Mouse (Mus musculus): Measurements from ENCODE around the gene Col18a1.

Gene Col18a1

GRCm38 (mm10) chr10:77104327-77104726 is 62.0 kb downstream of the Col18a1 start:
- DNase-seq, result no peak

DNA sequence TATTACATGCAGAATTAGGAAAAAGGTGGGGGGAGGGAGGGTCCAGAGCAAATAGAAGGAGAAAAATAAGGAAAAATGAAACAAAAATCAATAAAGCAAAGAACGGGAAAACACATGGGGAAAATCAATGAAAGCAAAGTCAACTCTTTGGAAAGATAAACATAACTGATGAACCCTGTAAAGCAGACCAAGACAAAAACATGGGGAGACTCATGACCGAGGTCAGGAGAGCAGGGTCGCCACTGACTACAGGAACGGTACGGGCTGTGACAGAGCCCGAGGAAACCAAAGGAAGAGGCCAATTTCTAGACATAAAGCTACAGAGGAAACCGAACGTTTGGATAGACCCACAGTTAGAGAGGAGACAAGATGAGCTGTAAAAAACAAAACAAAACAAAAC is 62.7 kb downstream of the Col18a1 start:
- DNase-seq, result no peak

- DNase-seq, result no peak
Measured at GRCm38 (mm10) chr10:77099777-77100176, 66.6 kb downstream of the Col18a1 start.

DNA sequence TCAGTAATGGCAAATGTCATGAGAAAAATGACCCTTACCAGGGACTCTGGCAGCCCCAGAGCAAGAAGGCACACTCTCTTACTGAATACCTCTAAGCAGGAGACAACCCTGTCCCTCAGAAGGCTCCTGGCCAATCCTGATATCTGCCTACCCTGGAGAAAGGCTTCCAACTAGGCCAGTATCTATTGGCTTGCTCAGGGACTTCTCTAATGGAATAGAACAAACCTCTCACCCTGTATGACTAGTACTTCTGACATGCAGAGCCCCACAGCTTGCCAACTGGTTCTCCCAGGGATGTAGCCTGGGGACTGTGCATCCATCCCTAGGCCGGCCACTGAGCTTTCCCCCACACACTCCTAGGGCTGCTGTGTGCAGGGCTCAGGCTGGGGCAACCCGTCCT is 67.7 kb downstream of the Col18a1 start:
- no peak for DNase-seq

DNA sequence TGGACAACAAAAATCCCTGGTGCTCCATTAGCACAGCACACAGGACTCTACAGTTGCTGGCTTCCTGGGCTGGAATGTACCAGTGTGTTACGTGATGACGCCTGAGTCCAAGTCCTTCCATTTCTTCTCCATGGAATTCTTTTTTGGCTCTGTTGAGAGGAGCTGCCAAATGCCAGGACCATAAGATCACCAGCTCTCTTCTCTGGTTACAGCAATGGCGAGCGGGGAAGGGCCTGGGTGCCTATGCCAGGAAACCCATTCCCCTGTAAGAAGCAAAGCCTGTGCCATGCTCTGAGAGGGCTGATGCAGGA is 68.5 kb downstream of the Col18a1 start:
- DNase-seq, result no peak

GRCm38 (mm10) chr10:77097006-77097889 is 69.1 kb downstream of the Col18a1 start:
- no peak for DNase-seq

GRCm38 (mm10) chr10:77095666-77096065 is 70.7 kb downstream of the Col18a1 start:
- no peak for DNase-seq

- DNase-seq, result no peak
Measured at GRCm38 (mm10) chr10:77093817-77094216, 72.5 kb downstream of the Col18a1 start.

- no peak for DNase-seq
Measured at GRCm38 (mm10) chr10:77091538-77092097, 74.7 kb downstream of the Col18a1 start.

GRCm38 (mm10) chr10:77090063-77090462 is 76.3 kb downstream of the Col18a1 start:
- no peak for DNase-seq

DNA sequence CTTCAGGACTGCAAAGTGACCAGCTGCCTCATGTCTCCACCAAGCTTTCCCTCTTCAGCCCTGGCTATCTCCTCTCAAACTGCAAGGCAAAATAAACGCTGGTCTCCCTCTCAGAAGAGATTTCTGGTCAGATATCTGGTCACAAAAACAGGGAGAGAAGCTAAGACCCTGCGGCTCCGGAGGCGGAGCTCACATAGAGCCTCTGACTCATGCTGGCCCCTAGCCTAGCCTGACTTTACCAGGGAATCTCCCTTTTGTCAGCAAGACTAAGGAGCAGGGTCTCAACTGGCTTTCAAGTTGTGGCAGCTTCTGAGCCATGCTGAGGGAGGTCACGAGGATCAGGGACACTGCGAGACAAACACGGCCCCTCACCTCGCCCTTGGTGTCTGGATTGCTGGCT is 77.0 kb downstream of the Col18a1 start:
- peak; percentile 60 to 72 for DNase-seq

DNA sequence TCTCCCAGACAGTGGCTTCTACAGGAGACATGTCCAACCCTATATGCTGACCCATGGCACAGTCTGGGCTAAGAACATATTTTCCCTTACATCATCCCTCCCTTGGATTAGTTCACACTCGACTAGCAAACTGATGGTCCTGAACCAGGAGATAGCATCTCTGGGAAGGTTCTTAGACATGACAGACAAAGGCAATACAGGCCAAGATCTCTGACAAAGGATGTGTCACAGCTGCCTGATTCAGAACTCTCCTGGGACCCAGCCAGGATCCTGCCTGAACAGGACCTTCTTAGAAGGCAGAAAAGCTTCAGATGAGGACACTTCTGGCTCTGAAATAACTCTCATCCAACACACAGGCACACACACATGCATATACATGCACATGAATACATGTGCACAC is 81.8 kb downstream of the Col18a1 start:
- DNase-seq, result no peak

GRCm38 (mm10) chr10:77082921-77083320 is 83.4 kb downstream of the Col18a1 start:
- no peak for DNase-seq

GRCm38 (mm10) chr10:77082453-77082852 is 83.9 kb downstream of the Col18a1 start:
- peak; percentile 85 to 88 for DNase-seq

- peak; percentile 69 to 83 for DNase-seq
Measured at GRCm38 (mm10) chr10:77078961-77079360, 87.4 kb downstream of the Col18a1 start.

- DNase-seq, result peak; percentile 24 to 39
Measured at GRCm38 (mm10) chr10:77078456-77078855, 87.9 kb downstream of the Col18a1 start.

DNA sequence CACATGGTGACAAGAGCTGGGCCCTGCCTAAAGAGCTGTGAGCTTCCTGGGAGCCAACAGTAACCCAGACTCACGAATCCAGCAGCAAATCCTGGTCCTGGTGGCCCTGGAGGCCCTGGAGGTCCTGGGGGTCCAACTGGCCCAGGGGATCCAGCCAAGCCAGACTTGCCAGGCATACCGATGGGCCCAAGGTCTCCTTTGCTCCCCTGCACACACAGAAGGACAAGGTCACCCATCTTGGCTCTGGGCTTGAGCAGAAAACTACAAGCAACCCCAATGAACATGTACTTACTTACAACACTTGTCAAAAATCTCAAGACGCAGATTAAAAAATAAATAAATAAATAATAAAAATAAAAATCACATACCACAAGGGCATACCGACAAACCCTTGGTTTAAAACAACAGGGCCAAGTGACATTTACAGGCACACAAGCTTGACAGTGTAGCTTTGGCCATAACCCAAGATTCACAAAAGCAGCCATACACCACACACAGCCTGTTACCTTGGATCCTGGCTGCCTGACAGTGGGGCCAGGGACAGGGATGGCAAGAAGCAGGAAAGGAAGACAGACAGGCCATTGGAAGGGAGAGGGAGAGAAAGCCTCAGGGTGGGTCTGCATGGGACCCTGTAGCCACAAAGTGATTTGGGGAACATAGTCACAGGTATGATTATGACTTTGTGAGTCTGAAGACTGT is 91.9 kb downstream of the Col18a1 start:
- no peak for DNase-seq

GRCm38 (mm10) chr10:77070072-77070471 is 96.3 kb downstream of the Col18a1 start:
- peak; percentile 83 to 86 for DNase-seq

GRCm38 (mm10) chr10:77068469-77068868 is 97.9 kb downstream of the Col18a1 start:
- DNase-seq, result no peak

DNA sequence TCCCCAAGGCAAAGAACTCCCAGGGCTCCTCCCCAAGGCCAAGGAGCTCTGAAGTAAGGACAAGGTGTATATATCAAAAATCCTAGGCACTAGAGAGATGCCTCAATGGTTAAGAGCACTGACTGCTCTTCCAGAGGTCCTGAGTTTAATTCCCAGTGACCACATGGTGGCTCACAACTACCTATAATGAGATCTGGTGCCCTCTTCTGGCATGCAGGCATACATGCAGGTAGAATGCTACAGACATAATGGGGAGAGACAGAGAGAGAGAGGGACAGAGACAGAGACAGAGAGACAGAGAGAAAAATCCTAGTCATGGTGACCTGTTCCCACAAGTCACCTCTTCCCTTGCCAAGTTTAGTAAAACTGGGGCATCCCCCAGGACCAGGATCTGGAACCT is 101.7 kb downstream of the Col18a1 start:
- no peak for DNase-seq

GRCm38 (mm10) chr10:77064239-77064638 is 102.1 kb downstream of the Col18a1 start:
- DNase-seq, result no peak

- peak; percentile 62 to 69 for DNase-seq
Measured at GRCm38 (mm10) chr10:77062393-77063010, 103.8 kb downstream of the Col18a1 start.

DNA sequence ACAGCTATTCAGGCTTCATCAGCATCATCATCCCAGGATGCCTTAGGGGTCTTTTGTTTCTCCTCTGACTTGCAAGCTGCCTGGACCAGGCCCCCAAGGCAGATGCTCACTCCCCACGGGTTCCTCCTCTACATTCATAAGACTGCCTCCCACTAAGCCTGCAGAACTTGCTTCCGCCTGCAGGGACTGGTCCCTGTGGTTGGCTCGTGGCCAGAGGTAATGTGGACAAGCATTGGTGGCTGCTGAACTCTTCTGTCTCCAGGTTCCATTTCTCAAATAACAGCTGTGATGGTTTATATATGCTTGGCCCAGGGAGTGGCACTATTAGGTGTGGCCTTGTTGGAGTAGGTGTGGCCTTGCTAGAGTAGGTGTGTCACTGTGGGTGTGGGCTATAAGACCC is 104.9 kb downstream of the Col18a1 start:
- DNase-seq, result peak in 1 of 2 experiments; percentile 45
